Mouse (Mus musculus) thymus, postnatal 25 days (tissue): ENCODE measurements around the gene Lonp2.

Source experiments
- DNase-seq: peaks from one replicate; pipeline ENCODE4 v3.0.0; 2022

Lonp2 gene

DNA sequence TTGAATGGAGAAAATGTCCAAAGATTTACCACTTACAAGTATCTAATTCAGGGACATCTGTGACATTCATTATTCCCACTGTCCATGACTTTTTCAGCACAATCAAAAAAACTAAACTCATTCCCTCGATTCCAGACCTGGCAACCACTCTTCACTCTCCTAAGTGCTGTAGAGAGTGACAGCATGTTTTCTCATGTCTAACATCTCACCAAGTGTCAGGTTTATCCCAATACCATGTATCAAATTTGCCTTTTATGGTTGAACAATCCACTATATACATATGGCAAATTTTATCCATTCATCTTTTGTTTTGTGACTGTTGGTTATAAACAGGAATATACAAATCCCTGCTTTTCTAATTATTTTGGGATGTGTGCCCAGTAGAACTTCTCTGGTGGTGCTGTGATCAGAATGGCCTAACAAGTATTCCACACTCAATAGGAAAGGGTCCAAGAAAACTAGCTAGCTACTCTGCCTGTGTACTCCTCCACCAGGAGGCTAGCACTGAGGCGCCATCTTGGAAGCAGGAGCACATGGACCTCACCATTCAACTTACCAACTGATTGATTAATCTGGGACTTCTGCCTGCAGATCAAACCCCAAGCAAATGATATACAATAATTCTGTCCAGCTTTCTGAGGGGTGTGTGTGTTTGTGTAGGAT is 94.6 kb downstream of the Lonp2 start:
- no peak for DNase-seq

- no peak for DNase-seq
Measured at GRCm38 (mm10) chr8:86719368-86719767, 95.5 kb downstream of the Lonp2 start.

DNA sequence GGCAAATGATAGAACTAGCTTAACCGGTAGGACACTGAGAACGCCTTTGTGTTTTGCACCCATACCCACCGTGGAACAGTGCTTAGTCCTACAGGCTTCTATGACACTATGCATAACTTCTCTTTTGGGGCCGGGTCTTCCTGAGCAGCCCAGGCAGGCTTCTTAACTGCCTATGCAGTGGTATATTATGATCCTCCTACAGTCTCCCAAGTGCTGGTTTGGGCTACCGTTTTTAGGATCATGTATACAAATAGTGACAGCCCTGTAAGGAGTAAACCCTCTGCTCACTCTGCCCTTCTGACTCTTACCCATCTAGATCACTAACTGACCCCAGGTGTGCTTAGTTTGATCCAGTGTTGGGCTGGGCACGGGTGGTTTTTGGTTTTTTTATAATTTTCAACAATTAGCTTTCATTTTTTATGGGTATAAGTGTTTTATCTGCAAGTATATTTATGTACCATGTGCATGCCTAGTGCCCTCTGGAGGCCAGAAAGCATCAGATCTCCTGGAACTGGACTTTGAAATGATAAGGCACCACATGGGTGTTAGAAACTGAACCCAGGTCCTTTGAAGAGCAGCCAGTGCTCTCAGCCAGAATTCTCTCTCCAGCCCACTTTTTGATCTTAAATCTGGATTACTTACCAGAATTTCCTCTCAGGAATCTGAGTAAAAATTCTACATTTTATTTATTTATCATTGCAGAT is 97.1 kb downstream of the Lonp2 start:
- DNase-seq = peak; percentile 46

GRCm38 (mm10) chr8:86721490-86721889 is 97.6 kb downstream of the Lonp2 start:
- DNase-seq = no peak

DNA sequence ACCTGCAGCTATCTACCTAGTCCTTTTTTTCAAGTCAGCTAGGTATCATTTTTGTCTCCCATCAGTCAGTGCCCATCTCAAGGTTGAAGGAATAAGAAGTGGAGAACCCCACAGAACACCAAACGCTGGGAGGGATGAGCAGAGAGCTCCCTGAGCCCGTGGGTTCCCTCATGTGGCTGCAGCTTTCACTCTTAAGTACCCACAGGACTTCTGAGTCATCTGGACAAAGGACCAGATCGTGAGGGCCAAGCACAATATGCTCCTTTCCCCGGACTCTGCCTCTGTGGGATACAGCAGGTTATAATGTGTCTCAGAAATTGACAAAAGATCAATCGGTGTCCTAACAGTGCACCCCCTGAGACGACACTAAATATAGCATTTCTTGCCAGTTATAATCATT is 103.1 kb downstream of the Lonp2 start:
- DNase-seq = no peak

- DNase-seq = no peak
Measured at GRCm38 (mm10) chr8:86728224-86728950, 104.5 kb downstream of the Lonp2 start.

GRCm38 (mm10) chr8:86730303-86730702 is 106.5 kb downstream of the Lonp2 start:
- no peak for DNase-seq

GRCm38 (mm10) chr8:86730860-86731259 is 107.0 kb downstream of the Lonp2 start:
- DNase-seq = no peak

- no peak for DNase-seq
Measured at GRCm38 (mm10) chr8:86734171-86734570, 110.3 kb downstream of the Lonp2 start.

DNA sequence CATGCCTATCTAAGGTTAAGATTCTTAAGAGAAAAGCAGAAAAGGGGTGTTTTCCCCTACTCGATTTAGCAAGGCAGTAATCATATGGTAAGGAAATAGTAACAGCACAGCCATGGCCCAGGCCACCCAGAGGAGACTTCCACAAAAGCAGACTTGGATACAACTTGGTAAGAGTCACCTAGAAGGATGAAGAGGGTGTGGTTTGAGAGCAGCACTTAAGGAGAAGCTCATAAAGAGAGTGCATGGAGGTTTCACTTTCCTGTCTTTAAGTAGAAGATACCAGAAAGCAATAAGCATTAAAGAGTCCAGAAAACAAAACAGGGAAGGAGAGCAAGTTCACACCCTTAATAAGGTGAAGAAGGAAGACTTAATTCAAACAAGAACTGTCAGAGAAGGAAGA is 111.1 kb downstream of the Lonp2 start:
- DNase-seq = no peak

GRCm38 (mm10) chr8:86735446-86736111 is 111.7 kb downstream of the Lonp2 start:
- DNase-seq = peak; percentile 33

GRCm38 (mm10) chr8:86740899-86741298 is 117.1 kb downstream of the Lonp2 start:
- no peak for DNase-seq

DNA sequence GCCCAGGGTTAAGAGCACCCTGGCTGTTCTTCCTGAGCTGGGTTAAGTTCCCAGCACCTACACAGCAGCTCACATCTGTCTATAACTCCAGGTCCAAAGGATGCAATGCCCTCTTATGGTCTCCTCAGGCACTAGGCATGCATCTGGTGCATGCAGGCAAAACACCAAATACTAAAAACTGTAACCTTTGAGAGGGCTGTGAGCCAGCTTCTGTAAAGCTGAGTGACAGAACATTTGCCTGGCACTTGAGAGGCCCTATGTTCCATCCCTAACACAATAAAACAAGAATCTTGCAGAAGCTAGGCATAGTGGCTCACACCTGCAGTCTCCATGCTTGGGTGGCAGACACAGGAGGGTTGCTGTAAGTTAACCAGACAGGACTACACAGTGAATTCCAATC is 117.8 kb downstream of the Lonp2 start:
- DNase-seq = no peak

DNA sequence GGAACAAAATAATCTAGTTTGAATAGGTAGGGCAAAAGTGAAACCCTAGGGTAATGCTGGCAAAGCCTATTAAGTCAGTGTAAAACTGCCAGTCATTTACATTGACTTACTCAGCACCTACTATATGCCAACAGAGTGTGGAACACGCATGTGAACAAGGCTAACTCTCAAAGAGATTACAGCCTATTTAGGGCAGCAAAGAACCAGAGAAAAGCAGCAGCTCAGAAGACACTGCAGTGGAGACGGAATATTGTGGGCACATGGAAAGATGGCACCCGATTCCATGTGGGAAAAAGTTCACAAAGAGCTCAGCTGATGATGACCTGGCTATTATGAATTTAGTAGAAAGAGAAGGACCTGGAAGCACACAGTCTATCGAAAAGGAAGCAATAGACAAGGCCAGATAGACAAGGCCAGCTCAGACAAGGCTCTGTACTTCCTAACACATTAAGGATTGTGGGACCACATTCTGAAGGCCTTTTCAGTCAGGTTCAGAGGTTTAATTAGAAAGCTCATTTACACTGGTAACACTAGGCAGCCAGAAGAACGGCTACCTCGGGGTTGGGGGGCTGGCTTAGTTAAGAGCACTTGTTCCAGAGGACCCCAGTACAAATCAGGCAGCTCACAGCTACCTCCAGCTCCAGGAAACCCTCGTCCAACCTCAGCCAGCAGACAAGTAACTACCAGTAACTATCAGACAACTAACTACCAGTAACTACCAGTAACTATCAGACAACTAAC is 118.9 kb downstream of the Lonp2 start:
- no peak for DNase-seq

DNA sequence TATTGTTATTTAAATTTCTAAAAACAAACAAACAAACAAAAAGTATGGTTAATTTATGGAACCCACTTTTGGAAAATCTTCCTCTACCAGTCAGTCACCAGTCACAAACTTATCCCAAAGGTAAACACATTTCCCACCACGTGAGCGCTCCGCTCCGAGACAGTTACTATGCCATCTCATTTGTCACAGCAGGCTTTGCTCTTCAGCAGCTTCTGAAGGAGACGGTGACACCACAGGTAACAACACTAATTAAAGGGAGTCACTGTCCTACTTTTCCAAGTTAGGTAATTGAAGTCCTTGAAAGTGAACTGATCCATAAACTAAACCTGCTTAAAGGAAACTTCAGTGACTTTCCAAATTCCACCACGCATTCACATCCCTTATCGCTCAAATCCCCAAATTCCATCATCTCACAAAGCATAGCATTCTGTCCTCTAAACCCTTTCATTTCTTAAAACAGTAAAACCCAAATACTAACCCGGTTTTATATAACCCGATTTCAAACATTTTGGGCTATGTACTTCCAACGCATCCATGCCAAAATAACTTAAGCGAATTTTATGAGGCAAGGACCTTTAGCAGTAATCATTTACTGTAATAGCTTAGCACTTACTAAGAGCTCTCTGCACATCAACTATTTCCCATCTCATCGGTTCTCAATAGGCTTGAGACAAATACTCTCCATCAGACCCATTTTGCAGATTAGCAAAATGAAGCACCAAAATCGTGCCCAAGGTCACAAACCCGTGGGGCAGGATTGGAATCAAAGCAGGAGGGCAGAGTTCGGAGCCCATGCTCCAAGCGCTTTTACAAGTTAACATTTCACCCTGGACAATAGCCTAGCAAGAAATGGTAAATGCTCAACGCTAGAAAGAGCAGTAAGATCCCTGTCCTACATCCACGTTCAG is 120.7 kb downstream of the Lonp2 start:
- no peak for DNase-seq

- peak; percentile 64 for DNase-seq
Measured at GRCm38 (mm10) chr8:86745221-86745934, 121.5 kb downstream of the Lonp2 start, which contains the start of the genes Gm10638 and Siah1a. Gene Gm10638, plus strand, starts transcription at chr8:86745699. Gene Siah1a, minus strand, starts transcription at chr8:86745934.

GRCm38 (mm10) chr8:86745935-86746441 is 122.1 kb downstream of the Lonp2 start:
- peak; percentile 97 for DNase-seq

- DNase-seq = no peak
Measured at GRCm38 (mm10) chr8:86746511-86746910, 122.7 kb downstream of the Lonp2 start.

DNA sequence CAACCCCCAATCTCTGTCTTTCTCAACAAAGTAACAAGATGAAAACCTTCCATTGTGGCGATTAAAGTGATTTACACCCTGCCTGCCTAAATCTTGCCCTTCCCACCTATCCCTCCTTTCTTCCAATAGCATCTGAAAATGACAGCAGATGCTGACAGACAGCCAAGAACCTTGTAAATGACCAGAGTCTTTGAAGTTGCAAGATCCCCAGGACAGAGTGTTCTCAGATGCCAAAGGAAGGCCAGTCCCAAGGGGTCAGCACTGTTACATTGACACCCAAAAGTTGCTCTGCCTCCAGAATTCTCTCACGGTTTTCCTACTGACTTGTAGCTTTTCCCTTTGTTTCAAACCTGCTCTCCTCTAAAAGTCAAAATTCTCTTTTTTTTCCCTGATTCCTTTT is 126.0 kb downstream of the Lonp2 start:
- DNase-seq = no peak

GRCm38 (mm10) chr8:86756948-86757733 is 133.3 kb downstream of the Lonp2 start:
- DNase-seq = no peak
